Mouse (Mus musculus) liver, adult 2 months (tissue): Measurements from ENCODE around the gene Selenom. TPM values are rescaled to one million over a fixed set of nuclear protein-coding genes. Genes with fewer than 3 reads are reported as not detected.

Experiments
- DNase-seq: peaks from one replicate; pipeline ENCODE4 v3.0.0-alpha.2; 2011; ENCODE audit warnings: low read depth, low spot score; ENCODE audit errors: extremely low read depth
- H3K27ac ChIP-seq: fragments of 200-500 bp; replicated peaks from 2 replicates; pipeline ENCODE4 v1.5.1; 2012; ENCODE audit warnings: low read depth, mild to moderate bottlenecking, control low read depth, inconsistent platforms, low read length; ENCODE audit not compliant: insufficient read depth
- H3K27me3 ChIP-seq: fragments of 200-500 bp; 2 replicates; pipeline ENCODE4 v1.6.1; 2012; ENCODE audit warnings: mild to moderate bottlenecking, moderate library complexity, low read length, inconsistent platforms; ENCODE audit not compliant: control insufficient read depth, insufficient read depth
- H3K36me3 ChIP-seq: fragments of 200-500 bp; 2 replicates; pipeline ENCODE4 v1.6.1; 2012; ENCODE audit warnings: low read length, inconsistent platforms; ENCODE audit not compliant: control insufficient read depth, insufficient read depth
- H3K4me1 ChIP-seq: fragments of 200-500 bp; 2 replicates; pipeline ENCODE4 v1.6.1; 2011; ENCODE audit warnings: low read length; ENCODE audit not compliant: control insufficient read depth, insufficient read depth
- H3K4me3 ChIP-seq: fragments of 200-500 bp; 2 replicates; pipeline ENCODE4 v1.5.1; 2011; ENCODE audit warnings: low read depth, mild to moderate bottlenecking, control low read depth, low read length, moderate library complexity; ENCODE audit not compliant: insufficient read depth
- H3K79me2 ChIP-seq: fragments of 200-500 bp; 2 replicates; pipeline ENCODE4 v1.6.1; 2012; ENCODE audit warnings: inconsistent platforms, mild to moderate bottlenecking, low read length, moderate library complexity; ENCODE audit not compliant: control insufficient read depth, insufficient read depth
- H3K9ac ChIP-seq: fragments of 200-500 bp; 2 replicates; pipeline ENCODE4 v1.6.1; 2012; ENCODE audit warnings: low read depth, mild to moderate bottlenecking, control low read depth, inconsistent platforms, low read length
- CTCF ChIP-seq: fragments of 200-500 bp; IDR thresholded peaks from 2 replicates; pipeline ENCODE4 v1.5.1; 2011; ENCODE audit warnings: low read depth, low read length, control low read depth
- POLR2A ChIP-seq: fragments of 200-500 bp; IDR thresholded peaks from 2 replicates; pipeline ENCODE4 v1.6.1; 2011; ENCODE audit warnings: low read length, control low read depth; ENCODE audit not compliant: insufficient read depth; ENCODE audit errors: extremely low read depth
- WGBS: fragments of 180-500 bp; shearing (Covaris S2); methylation state at CpG from one replicate; pipeline ENCODE4 v1.1.7; 2018; 5-methylcytosine and 5-hydroxymethylcytosine counted together
- polyA plus RNA-seq: library from polyadenylated mRNA; depleted of rRNA; stranded (reverse); fragments of >200 nt; gene quantifications from 2 replicates; pipeline ENCODE4 v1.2.3, GENCODE M21; 2012
- total RNA-seq: library from RNA; depleted of rRNA; stranded (reverse); fragments of >200 nt; gene quantifications from 2 replicates; pipeline ENCODE4 v1.2.3, GENCODE M21; 2014

The Selenom gene
- total and polyA plus RNA-seq, 2 experiments: 2.6 to 6.3 TPM

GRCm38 (mm10) chr11:3544409-3544808, 29.9 kb downstream of the Selenom start:
- Histone ChIP-seq H3K79me2 (no peaks in the 10 kb centered on the region), H3K4me1 (no peaks in the 10 kb centered on the region), H3K9ac (no peak overlapping the region), H3K27me3 (no peaks in the 10 kb centered on the region), H3K4me3 (no peak overlapping the region), H3K27ac (no peak overlapping the region), H3K36me3 (no peaks in the 10 kb centered on the region)
- DNase-seq: no peak
- TF ChIP-seq POLR2A (no peak), CTCF (0 out of 2 replicates have a peak, but pooled peaks have one; percentile 16)
- 98% methylated on average over 5 of the region's 5 CpGs for WGBS

DNA sequence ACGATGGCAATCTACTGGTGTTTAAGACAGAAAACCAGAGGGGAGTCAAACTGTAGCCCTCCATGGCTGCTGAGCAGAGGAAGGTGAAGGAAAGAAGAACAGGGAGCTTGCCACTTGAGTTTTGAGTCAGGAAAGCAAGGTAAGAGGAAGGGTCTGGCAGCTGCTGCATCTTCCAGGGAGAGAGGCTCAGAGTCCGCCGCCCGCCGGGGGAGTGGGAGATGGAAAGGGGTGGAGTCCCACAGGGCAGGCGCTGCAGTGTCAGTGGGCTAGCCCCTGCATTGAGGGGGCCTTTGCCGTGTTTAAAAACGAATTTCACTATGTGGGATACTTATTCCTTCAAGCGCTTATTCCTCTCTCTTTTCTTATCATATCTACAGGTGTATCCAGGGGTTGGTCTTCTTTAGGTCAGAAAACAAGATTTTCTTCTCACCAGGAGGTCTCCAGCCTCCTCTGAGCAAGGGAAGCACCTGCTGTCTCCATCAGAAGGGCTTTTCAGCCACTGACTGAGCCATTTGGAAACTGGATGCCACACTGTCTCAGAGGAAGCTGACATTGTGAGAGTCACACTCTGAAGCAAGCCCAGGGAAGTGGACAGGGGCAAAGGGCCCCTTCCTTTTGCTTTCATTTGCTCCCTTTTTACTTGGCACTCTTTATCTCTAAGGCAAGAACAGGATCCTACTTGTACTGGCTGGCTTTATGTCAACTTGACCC, 31.2 kb downstream of the Selenom start:
- Histone ChIP-seq H3K4me1 (no peaks in the 10 kb centered on the region; the same call in 1 of the 2 replicates), H3K27ac (no peak overlapping the region), H3K36me3 (no peaks in the 10 kb centered on the region), H3K27me3 (no peaks in the 10 kb centered on the region), H3K4me3 (no peak overlapping the region), H3K79me2 (no peaks in the 10 kb centered on the region), H3K9ac (no peak overlapping the region)
- 53% methylated on average over 9 of the region's 9 CpGs for WGBS
- no peak for DNase-seq
- no peak for TF ChIP-seq CTCF
- no peak for TF ChIP-seq POLR2A

DNA sequence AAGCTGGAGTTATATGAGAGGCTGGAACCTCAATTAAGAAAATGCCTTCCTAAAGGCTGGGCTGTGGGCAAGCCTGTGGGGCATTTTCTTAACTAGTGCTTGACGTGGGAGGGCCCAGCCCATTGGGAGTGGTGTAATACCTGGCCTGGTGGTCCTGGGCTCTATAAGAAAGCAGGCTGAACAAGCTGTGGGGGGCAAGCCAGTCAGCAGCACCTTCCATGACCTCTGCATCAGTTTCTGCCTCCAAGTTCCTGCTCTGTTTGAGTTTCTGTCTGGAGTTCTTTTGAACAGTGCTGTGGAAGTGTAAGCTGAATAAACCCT, 31.7 kb downstream of the Selenom start:
- 61% methylated on average over 1 of the region's 1 CpGs for WGBS
- TF ChIP-seq POLR2A: no peak
- TF ChIP-seq CTCF: no peak
- Histone ChIP-seq H3K79me2 (no peaks in the 10 kb centered on the region), H3K4me1 (no peaks in the 10 kb centered on the region; the same call in 1 of the 2 replicates), H3K27me3 (no peaks in the 10 kb centered on the region), H3K27ac (no peak overlapping the region), H3K4me3 (no peak overlapping the region), H3K36me3 (no peaks in the 10 kb centered on the region), H3K9ac (no peak overlapping the region)
- DNase-seq: no peak

GRCm38 (mm10) chr11:3547047-3547446, 32.6 kb downstream of the Selenom start:
- Histone ChIP-seq H3K79me2 (no peaks in the 10 kb centered on the region), H3K27ac (no peak overlapping the region), H3K27me3 (no peaks in the 10 kb centered on the region), H3K9ac (no peak overlapping the region), H3K36me3 (no peaks in the 10 kb centered on the region), H3K4me1 (no peaks in the 10 kb centered on the region; the same call in 1 of the 2 replicates), H3K4me3 (no peak overlapping the region)
- no peak for DNase-seq
- WGBS: 90% methylated on average over 2 of the region's 2 CpGs
- no peak for TF ChIP-seq POLR2A
- TF ChIP-seq CTCF: no peak

DNA sequence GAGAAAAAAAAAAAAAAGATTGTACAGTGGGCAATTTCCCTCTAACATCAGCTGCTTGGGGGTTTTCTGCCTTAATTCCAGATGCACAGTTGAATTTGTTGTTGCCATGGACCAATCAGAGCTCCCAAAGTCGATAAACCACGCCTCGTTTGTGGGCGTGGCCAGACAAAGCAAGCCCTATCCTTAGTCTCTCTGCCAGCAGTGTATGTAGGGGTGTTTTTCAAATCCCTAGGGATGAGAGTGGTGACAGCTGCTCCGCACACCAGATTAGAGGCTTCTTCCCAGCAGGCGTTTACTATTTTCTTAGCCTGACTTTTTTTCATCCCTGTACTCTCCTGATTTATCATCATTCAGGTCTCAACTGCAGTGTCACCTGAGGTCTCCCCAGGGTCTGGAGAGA, 33.5 kb downstream of the Selenom start:
- no peaks in the 10 kb centered on the region; the same call in 1 of the 2 replicates for H3K4me1 ChIP-seq
- TF ChIP-seq POLR2A (no peak), CTCF (no peak)
- no peaks in the 10 kb centered on the region for H3K36me3 ChIP-seq
- H3K79me2 ChIP-seq: no peaks in the 10 kb centered on the region
- H3K27me3 ChIP-seq: no peaks in the 10 kb centered on the region
- H3K27ac ChIP-seq: no peak overlapping the region
- H3K4me3 ChIP-seq: no peak overlapping the region
- DNase-seq: no peak
- H3K9ac ChIP-seq: no peak overlapping the region
- WGBS: 53% methylated on average over 6 of the region's 6 CpGs

DNA sequence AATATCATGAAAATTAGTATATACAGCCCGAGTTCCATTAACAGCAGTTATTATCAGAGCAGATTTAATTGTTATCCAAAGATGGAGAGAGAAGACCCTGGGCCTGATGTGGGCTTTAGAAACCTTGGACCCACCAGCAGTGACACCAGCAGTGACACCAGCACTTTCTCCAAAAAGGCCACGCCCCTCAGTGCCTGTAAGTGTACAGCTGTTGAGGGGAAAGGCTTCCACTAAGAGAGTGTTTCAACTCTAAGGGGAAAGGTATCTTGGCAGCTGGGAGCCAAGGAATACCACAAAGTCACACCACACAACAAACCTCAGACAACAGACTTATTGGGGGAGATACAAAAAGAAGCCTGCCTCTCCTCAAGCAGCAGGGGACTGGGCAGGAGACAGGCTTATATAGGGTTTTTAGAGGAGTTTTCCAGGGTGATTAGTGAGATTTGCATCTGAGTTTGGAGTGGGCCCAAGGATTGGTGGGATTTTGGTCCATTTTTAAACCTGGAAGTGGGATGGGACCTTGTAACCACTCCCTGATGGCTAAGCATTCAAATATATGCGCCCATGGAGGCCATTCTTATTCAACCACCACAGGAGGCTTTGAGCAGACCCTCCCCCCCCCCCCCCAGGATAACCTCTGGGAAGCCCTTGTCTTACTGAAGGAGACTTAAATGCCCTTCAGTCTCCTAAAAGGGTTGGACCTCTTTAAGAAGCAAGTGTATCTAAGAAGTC, 34.2 kb downstream of the Selenom start:
- no peak overlapping the region for H3K9ac ChIP-seq
- WGBS: 91% methylated on average over 3 of the region's 3 CpGs
- H3K27ac ChIP-seq: no peak overlapping the region
- H3K27me3 ChIP-seq: no peaks in the 10 kb centered on the region
- no peaks in the 10 kb centered on the region; the same call in 1 of the 2 replicates for H3K4me1 ChIP-seq
- H3K79me2 ChIP-seq: no peaks in the 10 kb centered on the region
- H3K36me3 ChIP-seq: no peaks in the 10 kb centered on the region
- H3K4me3 ChIP-seq: no peak overlapping the region
- TF ChIP-seq CTCF: no peak
- no peak for TF ChIP-seq POLR2A
- DNase-seq: no peak
